Mouse (Mus musculus): ENCODE results near the gene Gm48551.

- no peak for TF ChIP-seq POLR2A (IDR thresholded peaks at IDR 0.05; ENCODE audit: low read depth, low read length)
- TF ChIP-seq CTCF (conservative IDR thresholded peaks at IDR 0.05; ENCODE audit: insufficient read depth, insufficient read length, low read depth, low read length): no peak
These were observed 27.8 kb upstream of the Gm48551 start for GRCm38 (mm10) chr10:81356352-81356990.
